Mouse (Mus musculus) kidney, embryonic 15.5 days (tissue): ENCODE data around the gene Lama5. TPM values are rescaled to one million over a fixed set of nuclear protein-coding genes. Genes with fewer than 3 reads are reported as not detected.
"Not testable (repeated sequence)": the region's sequence is repeated elsewhere in the genome, so short reads cannot be mapped to it uniquely, and the experiment has no call there.

Experiments used
- ATAC-seq: fragments of 200-750 bp; cut with Nextera tagmentation; replicated peaks from 2 replicates; pipeline ENCODE4 v1.8.0; 2017; ENCODE audit warnings: moderate TSS enrichment; ENCODE audit not compliant: low FRiP score
- H3K27ac ChIP-seq: fragments of 300-500 bp; sonication (generic); 2 replicates; pipeline ENCODE4 v1.5.1; 2015; ENCODE audit warnings: mild to moderate bottlenecking, inconsistent platforms
- H3K27me3 ChIP-seq: fragments of 300-500 bp; sonication (generic); 2 replicates; pipeline ENCODE4 v1.6.1; 2015; ENCODE audit warnings: inconsistent platforms
- H3K36me3 ChIP-seq: fragments of 300-500 bp; sonication (generic); 2 replicates; pipeline ENCODE4 v1.6.1; 2015; ENCODE audit warnings: inconsistent platforms
- H3K4me1 ChIP-seq: fragments of 300-500 bp; sonication (generic); 2 replicates; pipeline ENCODE4 v1.6.1; 2015; ENCODE audit warnings: inconsistent platforms
- H3K4me2 ChIP-seq: fragments of 300-500 bp; sonication (generic); 2 replicates; pipeline ENCODE4 v1.6.1; 2015; ENCODE audit warnings: moderate library complexity, mild to moderate bottlenecking, inconsistent platforms
- H3K4me3 ChIP-seq: fragments of 300-500 bp; sonication (generic); replicated peaks from 2 replicates; pipeline ENCODE4 v1.5.1; 2015; ENCODE audit warnings: mild to moderate bottlenecking, inconsistent platforms
- H3K9ac ChIP-seq: fragments of 300-500 bp; sonication (generic); 2 replicates; pipeline ENCODE4 v1.6.1; 2015; ENCODE audit warnings: mild to moderate bottlenecking, inconsistent platforms
- H3K9me3 ChIP-seq: fragments of 300-500 bp; sonication (generic); replicated peaks from 2 replicates; pipeline ENCODE4 v1.6.1; 2016; ENCODE audit warnings: inconsistent platforms
- WGBS: fragments of 180-500 bp; shearing (Covaris S2); methylation state at CpG from one replicate; pipeline ENCODE4 v1.1.7; 2015; ENCODE audit warnings: mixed read lengths; 5-methylcytosine and 5-hydroxymethylcytosine counted together
- polyA plus RNA-seq: library from polyadenylated mRNA; unstranded; fragments of >200 nt; fragmentation: Nextera tagmentation; extraction: Ambion mirVana; gene quantifications from 2 replicates; pipeline ENCODE4 v1.2.1, GENCODE M21; 2015

Lama5 gene
- polyA plus RNA-seq, 1 experiment from 2014 or later, result 46.7 TPM

DNA sequence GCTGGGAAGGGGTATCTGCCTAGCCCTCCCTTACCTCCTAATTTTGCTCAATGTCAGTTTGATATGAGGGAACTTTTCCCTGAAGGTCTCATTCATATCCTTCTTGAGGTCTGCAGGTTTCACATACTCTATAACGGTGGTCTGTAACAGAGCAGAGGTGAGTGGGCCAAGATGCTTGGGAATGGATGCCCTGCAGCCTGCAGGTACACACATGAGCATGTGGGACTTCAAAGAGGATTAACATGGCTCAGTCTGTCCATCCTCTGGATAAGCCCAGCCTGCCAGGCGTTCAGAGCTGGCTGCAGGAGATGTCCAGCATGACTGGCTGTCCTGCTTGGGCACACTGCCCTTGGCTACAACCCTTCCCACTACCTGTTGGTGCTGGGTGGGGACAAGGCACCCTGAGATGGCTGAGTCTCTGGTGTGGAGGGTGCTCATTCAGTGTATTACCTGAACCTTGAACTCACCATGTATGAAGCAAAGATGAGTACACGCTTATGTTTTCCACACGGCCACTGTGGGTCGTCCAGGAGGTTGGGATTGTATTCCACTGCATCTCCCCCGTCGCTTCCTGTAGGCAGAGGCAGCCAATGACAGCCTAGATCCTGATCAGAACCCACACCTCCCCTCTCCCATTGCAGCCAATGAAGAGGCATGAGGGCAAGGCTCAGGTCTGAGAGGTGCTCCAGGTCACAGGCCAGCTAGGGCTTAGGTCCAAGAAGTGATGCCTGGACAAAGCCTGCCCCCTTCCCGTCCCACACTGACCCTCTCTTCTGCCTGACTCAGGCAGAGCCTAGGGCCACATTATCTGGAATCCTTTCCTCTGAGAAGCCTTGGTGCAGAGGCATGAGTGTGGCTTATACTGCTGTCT is 35.2 kb upstream of the Lama5 start:
- Histone ChIP-seq H3K27ac (no peak overlapping the region; the same call in 1 of the 2 replicates), H3K4me3 (no peak overlapping the region), H3K27me3 (no peaks in the 10 kb centered on the region), H3K9ac (no peak overlapping the region), H3K9me3 (no peaks in the 10 kb centered on the region), H3K4me1 (peaks cover 17% of the 10 kb centered on the region), H3K36me3 (peaks cover 70% of the 10 kb centered on the region), H3K4me2 (no peak overlapping the region)
- WGBS, result 60% methylated on average over 8 of the region's 8 CpGs
- ATAC-seq, result no peak

DNA sequence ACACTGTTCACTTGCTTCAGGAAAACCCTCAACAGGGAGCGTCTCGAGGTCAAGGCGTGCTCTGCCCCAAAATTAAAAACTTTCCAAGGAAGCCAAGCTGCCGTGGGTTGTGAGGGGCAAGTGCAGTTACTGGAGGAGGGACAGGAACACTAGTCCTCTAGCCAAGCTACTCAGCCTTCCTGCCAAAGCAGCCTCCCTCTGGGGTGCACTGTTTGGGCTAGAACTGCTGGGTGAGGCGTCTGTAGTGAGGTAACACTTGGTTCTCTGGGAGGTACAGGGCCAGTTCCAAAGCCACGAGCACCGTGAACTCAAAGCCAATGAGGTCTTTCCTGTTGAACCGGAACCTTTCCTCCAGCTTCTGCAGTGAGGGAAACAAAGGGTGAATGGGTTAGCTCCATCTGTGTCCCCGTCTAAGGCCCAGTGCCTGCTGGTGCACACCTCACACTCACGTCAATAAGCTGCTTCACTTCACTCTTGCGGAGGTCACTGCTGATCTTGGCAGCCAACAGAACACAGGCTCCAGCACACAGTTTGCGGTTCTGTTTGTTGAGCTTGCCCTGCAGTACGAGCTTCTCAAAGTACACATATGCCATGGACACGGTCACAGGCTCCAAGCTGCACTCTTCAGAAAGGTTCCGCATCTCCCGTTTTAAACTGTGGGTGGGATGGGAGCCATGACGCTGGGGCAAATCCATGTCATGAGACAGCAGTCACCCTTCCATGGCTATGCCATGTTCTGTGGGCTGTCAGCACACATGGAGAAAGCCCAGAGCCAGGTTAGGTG is 34.4 kb upstream of the Lama5 start:
- not testable (repeated sequence) for H3K9me3 ChIP-seq, H3K27ac ChIP-seq, H3K4me3 ChIP-seq, H3K4me2 ChIP-seq, ATAC-seq, H3K27me3 ChIP-seq, H3K9ac ChIP-seq
- Histone ChIP-seq H3K36me3 (peaks cover 69% of the 10 kb centered on the region), H3K4me1 (peaks cover 19% of the 10 kb centered on the region)
- 71% methylated on average over 17 of the region's 17 CpGs for WGBS

DNA sequence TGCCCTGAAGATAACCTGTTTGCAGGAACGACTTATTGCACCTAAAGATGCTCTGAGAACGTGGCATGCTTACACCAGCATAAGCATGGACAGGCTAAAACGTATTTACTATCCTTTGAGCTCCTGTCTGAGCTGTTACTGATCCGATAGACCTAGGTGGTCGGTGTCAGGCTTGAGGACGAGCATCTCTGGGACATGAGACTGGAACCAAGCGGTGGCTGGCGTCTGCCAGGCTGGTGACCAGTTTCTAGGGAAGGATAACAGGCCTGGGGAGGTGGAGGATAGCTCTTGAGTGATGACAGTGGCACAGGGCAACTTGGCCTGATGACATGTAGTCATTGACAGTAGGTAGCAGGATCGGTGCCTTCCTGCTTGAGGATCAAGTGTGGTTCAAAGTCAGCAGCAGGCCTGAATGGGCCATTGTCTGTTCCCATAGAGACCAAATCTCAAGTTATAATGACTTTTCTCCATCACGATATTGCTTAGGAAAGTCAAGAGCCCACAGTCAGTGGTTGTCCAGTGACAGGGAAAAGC is 33.4 kb upstream of the Lama5 start:
- not testable (repeated sequence) for H3K9ac ChIP-seq, H3K27me3 ChIP-seq, H3K4me2 ChIP-seq, H3K4me3 ChIP-seq, H3K9me3 ChIP-seq, ATAC-seq
- H3K27ac ChIP-seq, result 0 out of 2 replicates have a peak overlapping the region, but pooled peaks have one; percentile 27
- H3K36me3 ChIP-seq, result peaks cover 61% of the 10 kb centered on the region
- H3K4me1 ChIP-seq, result peaks cover 19% of the 10 kb centered on the region
- WGBS, result 80% methylated on average over 10 of the region's 10 CpGs

GRCm38 (mm10) chr2:180257963-180258865 is 32.6 kb upstream of the Lama5 start:
- Histone ChIP-seq H3K9ac (peak overlapping the region; percentile 87), H3K4me2 (peak overlapping the region; percentile 75), H3K27ac (peak overlapping the region; percentile 87; the same call in 1 of the 2 replicates), H3K9me3 (no peaks in the 10 kb centered on the region), H3K4me3 (peak overlapping the region; percentile 86), H3K27me3 (no peaks in the 10 kb centered on the region), H3K36me3 (peaks cover 53% of the 10 kb centered on the region), H3K4me1 (peaks cover 19% of the 10 kb centered on the region)
- no peak for ATAC-seq
- 52% methylated on average over 11 of the region's 11 CpGs for WGBS

DNA sequence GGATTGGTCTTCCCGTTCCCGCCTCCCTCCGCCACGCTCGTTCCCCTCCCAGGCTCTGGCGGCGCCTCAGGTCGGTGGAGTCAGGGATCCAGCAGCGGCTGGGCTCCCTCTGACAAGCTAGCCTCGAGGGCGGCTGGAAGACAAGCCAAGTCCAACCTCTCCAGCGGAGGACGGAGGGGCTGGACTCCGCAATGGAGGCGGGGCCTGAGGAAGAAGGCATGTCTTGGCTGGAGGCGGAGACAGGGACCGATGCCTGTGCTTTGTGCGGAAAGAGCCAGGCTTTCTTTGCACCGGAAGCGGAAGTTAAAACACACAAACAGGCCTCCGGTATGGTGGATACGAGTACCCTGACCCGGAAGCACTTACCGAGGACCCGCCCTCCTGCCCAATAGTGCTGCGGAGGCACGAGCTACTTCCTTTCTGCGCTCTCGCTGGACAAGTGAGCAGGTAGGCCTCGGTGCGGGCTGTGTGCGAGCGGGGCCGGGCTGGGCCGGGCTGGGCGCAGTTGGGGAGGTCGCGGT is 31.4 kb upstream of the Lama5 start, which contains the start of gene Rps21:
Rps21 (plus strand) TSS at position 377 of the 521 bp plus-strand sequence.
- Histone ChIP-seq H3K4me2 (peak within 1 kb of the TSS; percentile 81), H3K27ac (peak within 1 kb of the TSS; percentile 96), H3K9ac (peak within 1 kb of the TSS; percentile 87), H3K36me3 (peaks cover 42% of the 10 kb centered on the region), H3K4me1 (peaks cover 19% of the 10 kb centered on the region), H3K4me3 (peak within 1 kb of the TSS; percentile 86), H3K9me3 (no peaks in the 10 kb centered on the region), H3K27me3 (no peaks in the 10 kb centered on the region)
- WGBS, result under 1% methylated on average over 38 of the region's 38 CpGs
- ATAC-seq, result peak; percentile 97

DNA sequence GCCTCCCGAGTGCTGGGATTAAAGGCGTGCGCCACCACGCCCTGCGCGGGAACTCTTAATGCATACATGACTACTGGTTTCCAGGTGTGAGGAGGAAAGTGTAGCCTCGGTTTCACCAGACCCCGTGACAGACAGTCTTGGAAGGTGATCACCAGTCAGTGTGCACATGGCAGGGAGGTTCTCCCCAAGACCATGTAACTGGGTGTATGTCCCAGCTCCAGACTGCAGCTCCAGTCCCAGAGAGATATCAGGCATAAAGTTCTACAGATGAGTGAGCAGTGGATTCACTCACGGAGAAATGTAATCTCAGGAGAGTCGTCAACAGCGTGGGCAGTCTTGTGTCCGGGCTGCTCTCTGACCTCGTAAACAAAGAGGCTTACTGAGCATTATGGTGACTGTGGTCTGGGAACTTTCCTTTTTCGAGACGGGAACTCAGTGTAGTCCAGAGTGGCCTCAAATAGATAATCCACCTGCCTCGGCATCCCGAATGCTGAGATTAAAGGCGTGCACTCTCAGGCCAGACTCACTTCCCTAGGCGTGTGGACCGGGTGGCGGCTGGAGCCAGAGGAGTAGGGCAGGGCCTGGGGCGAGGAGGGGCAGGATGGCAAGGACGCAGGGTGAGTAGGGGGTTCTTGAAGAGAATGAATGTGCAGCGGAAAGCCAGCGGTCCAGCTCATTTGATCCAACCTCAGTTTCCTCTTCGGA is 30.8 kb upstream of the Lama5 start:
- no peaks in the 10 kb centered on the region for H3K27me3 ChIP-seq
- H3K4me1 ChIP-seq, result peaks cover 19% of the 10 kb centered on the region
- peaks cover 35% of the 10 kb centered on the region for H3K36me3 ChIP-seq
- peak overlapping the region; percentile 63 for H3K9ac ChIP-seq
- no peaks in the 10 kb centered on the region for H3K9me3 ChIP-seq
- H3K4me2 ChIP-seq, result peak overlapping the region; percentile 81
- ATAC-seq, result peak; percentile 72
- H3K4me3 ChIP-seq, result peak overlapping the region; percentile 86
- H3K27ac ChIP-seq, result peak overlapping the region; percentile 96
- 25% methylated on average over 26 of the region's 26 CpGs for WGBS

DNA sequence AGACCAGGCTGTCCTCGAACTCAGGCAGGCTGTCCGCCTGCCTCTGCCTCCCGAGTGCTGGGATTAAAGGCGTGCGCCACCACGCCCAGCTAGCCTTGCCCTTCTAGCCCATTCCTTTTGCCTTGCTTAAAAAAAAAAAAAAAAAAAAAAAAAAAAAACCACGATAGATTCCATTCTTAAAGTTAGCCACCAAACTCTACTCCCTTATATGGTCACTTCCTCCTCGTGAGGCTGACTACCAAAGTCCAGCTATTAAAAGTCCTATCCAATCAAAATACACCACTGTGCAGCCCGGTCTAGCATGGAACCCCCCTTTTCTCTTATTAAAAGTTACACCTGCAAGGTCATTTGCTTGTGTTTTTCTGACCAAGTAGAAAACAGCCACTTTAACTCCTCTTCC is 30.0 kb upstream of the Lama5 start:
- Histone ChIP-seq H3K27ac (peak overlapping the region; percentile 96), H3K4me2 (peak overlapping the region; percentile 81), H3K9ac (no peak overlapping the region), H3K9me3 (no peaks in the 10 kb centered on the region), H3K4me3 (peak overlapping the region; percentile 86), H3K36me3 (peaks cover 28% of the 10 kb centered on the region), H3K4me1 (peaks cover 22% of the 10 kb centered on the region), H3K27me3 (no peaks in the 10 kb centered on the region)
- WGBS, result 86% methylated on average over 9 of the region's 9 CpGs
- no peak for ATAC-seq

- peaks cover 22% of the 10 kb centered on the region for H3K4me1 ChIP-seq
- no peaks in the 10 kb centered on the region for H3K9me3 ChIP-seq
- H3K4me2 ChIP-seq, result no peak overlapping the region
- H3K4me3 ChIP-seq, result no peak overlapping the region
- no peak overlapping the region for H3K9ac ChIP-seq
- H3K27me3 ChIP-seq, result no peaks in the 10 kb centered on the region
- peaks cover 17% of the 10 kb centered on the region for H3K36me3 ChIP-seq
- no peak for ATAC-seq
- WGBS, result 77% methylated on average over 5 of the region's 5 CpGs
- no peak overlapping the region for H3K27ac ChIP-seq
Measured at GRCm38 (mm10) chr2:180254436-180255209, 29.0 kb upstream of the Lama5 start.

GRCm38 (mm10) chr2:180251838-180252237 is 26.2 kb upstream of the Lama5 start:
- Histone ChIP-seq H3K9ac (no peak overlapping the region), H3K36me3 (no peaks in the 10 kb centered on the region), H3K4me1 (peaks cover 16% of the 10 kb centered on the region), H3K27ac (no peak overlapping the region), H3K4me3 (no peak overlapping the region), H3K9me3 (no peaks in the 10 kb centered on the region), H3K4me2 (no peak overlapping the region), H3K27me3 (no peaks in the 10 kb centered on the region)
- ATAC-seq, result no peak
- 74% methylated on average over 3 of the region's 3 CpGs for WGBS

GRCm38 (mm10) chr2:180250930-180251611 is 25.4 kb upstream of the Lama5 start:
- 31% methylated on average over 11 of the region's 11 CpGs for WGBS

More at GRCm38 (mm10) chr2:180250930-180251611, 25.4 kb upstream of the Lama5 start:
- Histone ChIP-seq H3K27me3 (no peaks in the 10 kb centered on the region), H3K36me3 (no peaks in the 10 kb centered on the region), H3K9ac (no peak overlapping the region), H3K4me3 (no peak overlapping the region), H3K4me1 (peaks cover 10% of the 10 kb centered on the region), H3K9me3 (no peaks in the 10 kb centered on the region), H3K27ac (no peak overlapping the region), H3K4me2 (no peak overlapping the region)
- peak; percentile 83 for ATAC-seq
